In genomic region chr13:28884191-28884820, GRCm38 (mm10) we compare ENCODE assay signal across 8 mouse cellular contexts.
DNase-seq lines count a peak whose midpoint lies in the region; ATAC-seq lines count a peak whose summit lies in the region.

No protein-coding gene starts in this region.

- no peaks in the 10 kb centered on the region for H3K9me3 ChIP-seq in limb, embryonic 13.5 days
- H3K9me3 ChIP-seq in midbrain, embryonic 12.5 days, result no peaks in the 10 kb centered on the region

- peak overlapping the region; percentile 83 for H3K9ac ChIP-seq in limb, embryonic 13.5 days
- peak overlapping the region; percentile 81 for H3K9ac ChIP-seq in midbrain, embryonic 12.5 days (replicated peaks)

- H3K4me1 ChIP-seq in limb, embryonic 13.5 days, result peaks cover 52% of the 10 kb centered on the region
- H3K4me1 ChIP-seq in midbrain, embryonic 12.5 days, result peaks cover 52% of the 10 kb centered on the region

- peaks cover 30% of the 10 kb centered on the region for H3K27me3 ChIP-seq in limb, embryonic 13.5 days
- peaks cover 28% of the 10 kb centered on the region for H3K27me3 ChIP-seq in midbrain, embryonic 12.5 days

- H3K27ac ChIP-seq in limb, embryonic 13.5 days, result peak overlapping the region; percentile 52; the same call in 1 of the 2 replicates
- no peak overlapping the region; the same call in 1 of the 2 replicates for H3K27ac ChIP-seq in midbrain, embryonic 12.5 days (replicated peaks)

- peak; percentile 42; the same call in 1 of the 2 replicates for ATAC-seq in limb, embryonic 13.5 days (ENCODE audit: low FRiP score, low read depth)
- peak; percentile 38 for ATAC-seq in midbrain, embryonic 12.5 days (ENCODE audit: low FRiP score, low read depth)

- intact Hi-C loops in gastrocnemius, postnatal 14 days (cut with DNase I; ENCODE audit: low total_unique reads), result no loop called here
- intact Hi-C loops in heart, postnatal 10 days (cut with DNase I), result loop anchor here (5.0 to 10.0 kb wide), 3 partner anchors 37 to 260 kb away; no protein-coding TSS in a partner anchor

- peak overlapping the region; percentile 74 for H3K4me2 ChIP-seq in limb, embryonic 13.5 days (replicated peaks)
- peak overlapping the region; percentile 79 for H3K4me2 ChIP-seq in midbrain, embryonic 12.5 days (replicated peaks)

- H3K4me3 ChIP-seq in limb, embryonic 13.5 days, result peak overlapping the region; percentile 60
- peak overlapping the region; percentile 66 for H3K4me3 ChIP-seq in midbrain, embryonic 12.5 days

- WGBS in limb, embryonic 13.5 days, result 0% methylated on average over 26 of the region's 26 CpGs
- WGBS in midbrain, embryonic 12.5 days, result under 1% methylated on average over 26 of the region's 26 CpGs

- DNase-seq in gastrocnemius, postnatal 14 days, result peak; percentile 26
- DNase-seq in gastrocnemius, postnatal 25 days, result no peak
- DNase-seq in embryo, embryonic 11 days, result peak; percentile 79
- peak; percentile 52 to 56 for DNase-seq in heart, postnatal 10 days
- peak; percentile 82 for DNase-seq in thymus, postnatal 14 days
- DNase-seq in layer of hippocampus, adult 8-10 months (ENCODE audit: low spot score in 2 of 2), result no peak

- H3K36me3 ChIP-seq in limb, embryonic 13.5 days, result no peaks in the 10 kb centered on the region
- H3K36me3 ChIP-seq in midbrain, embryonic 12.5 days, result no peaks in the 10 kb centered on the region

Comparison
In these comparisons a context has a peak if more than half of its experiments do, and no peak if none do; other contexts are left out.
1. DNase-seq: peak in gastrocnemius, postnatal 14 days (single experiment), embryo, embryonic 11 days (single experiment), heart, postnatal 10 days (2 of 2) and thymus, postnatal 14 days (single experiment); none in gastrocnemius, postnatal 25 days (single experiment) and layer of hippocampus, adult 8-10 months (0 of 2).